Mouse (Mus musculus): ENCODE measurements around the gene D7Ertd443e.

D7Ertd443e gene

DNA sequence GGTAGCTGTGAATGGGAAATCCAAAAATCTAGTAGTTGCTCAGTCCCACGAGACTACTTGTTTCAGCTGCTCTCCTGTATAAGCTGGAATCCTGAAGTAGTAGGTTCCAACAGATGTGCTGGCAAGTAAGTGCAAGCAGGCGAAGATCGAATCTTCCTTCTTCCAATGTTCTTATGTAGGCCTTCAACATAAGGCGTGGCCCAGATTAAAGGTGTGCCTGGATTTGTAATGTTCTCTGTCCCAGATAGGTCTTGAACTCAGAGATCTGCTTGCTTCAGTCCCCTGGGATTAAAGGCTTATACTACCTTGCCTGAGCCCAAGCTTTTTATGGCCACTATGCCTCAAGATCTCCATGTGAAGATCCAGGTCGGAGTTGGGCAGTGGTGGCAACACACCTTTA is at the start of gene D7Ertd443e:
Gene D7Ertd443e (minus strand): TSS at position 101 of the 400 bp plus-strand sequence.
- no peak for DNase-seq (ENCODE audit: low spot score)

DNA sequence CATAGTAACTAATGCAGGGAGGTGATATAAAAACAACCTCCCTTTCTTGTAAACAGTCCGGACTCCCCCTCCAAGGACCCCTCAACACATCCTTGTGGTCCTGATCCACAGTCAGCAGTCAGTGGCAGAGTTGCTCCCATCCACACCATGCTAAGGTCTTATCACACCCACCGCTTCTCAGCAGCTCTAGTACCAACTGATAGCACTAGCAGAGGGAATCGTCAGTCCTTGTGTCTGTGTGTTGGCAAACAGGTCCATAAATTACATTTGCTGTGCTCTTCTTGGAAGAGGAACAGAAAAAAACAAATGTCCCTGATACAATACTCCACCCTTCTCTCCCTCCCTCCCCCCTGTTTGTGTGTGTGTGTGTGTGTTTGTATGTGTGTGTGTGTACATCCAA is 46.2 kb upstream of the D7Ertd443e start:
- peak; percentile 24 for DNase-seq (ENCODE audit: low spot score)

DNA sequence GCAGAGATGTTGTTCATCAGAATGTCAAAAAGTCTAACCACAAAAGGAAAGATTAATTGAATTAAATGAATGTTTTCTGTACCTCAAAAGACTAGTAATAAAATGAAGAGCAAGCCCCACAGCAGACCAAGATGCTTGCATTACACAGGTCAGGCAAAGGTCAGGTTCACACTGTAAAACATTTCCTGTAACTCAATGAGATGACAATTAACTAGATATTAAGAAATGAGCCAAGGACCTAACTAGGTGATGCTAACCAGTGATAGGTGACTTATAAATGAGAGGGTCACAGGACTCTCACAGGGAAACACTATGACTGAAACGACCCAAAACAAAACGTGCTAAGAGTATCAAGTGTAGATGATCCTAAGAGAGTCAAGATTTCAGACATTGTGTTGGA is 43.2 kb upstream of the D7Ertd443e start:
- DNase-seq (ENCODE audit: low spot score): no peak

- no peak for DNase-seq (ENCODE audit: low spot score)
Observed at GRCm38 (mm10) chr7:134415014-134415413, 29.6 kb upstream of the D7Ertd443e start.

DNA sequence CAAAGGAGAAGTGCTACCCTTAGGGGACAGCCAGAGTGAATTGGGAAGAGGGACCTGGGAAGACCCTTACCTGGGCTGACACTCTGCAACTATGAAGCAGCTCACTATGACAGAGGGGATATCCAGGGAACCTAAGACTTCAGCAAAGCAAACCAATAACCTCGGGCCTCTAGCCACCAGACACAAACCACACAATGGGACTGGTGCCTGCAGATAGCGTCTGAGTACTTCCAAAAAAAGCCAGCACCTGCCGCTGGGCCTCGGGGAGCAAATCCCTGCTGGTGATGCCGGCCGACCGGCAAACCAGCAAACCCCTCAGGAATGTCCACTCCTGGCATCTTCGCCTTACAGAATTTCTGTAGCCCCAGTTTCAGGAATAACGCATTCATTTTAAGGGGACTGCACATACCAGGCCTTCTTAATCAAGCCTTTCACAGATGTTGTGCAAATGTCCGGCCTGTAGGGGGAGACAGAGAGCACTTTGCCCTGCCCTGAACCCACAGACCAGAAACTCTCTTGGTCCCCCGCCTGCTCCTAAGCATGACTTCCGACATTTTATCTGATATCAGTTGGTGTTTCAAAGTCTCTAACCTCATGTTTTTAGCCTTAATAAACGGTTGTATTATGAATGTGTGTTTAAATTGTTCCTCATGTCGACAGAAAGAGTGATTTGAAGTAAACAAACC is 28.7 kb upstream of the D7Ertd443e start:
- peak; percentile 59 for DNase-seq (ENCODE audit: low spot score)

GRCm38 (mm10) chr7:134408641-134409040 is 23.2 kb upstream of the D7Ertd443e start:
- peak; percentile 46 for DNase-seq (ENCODE audit: low spot score)

DNA sequence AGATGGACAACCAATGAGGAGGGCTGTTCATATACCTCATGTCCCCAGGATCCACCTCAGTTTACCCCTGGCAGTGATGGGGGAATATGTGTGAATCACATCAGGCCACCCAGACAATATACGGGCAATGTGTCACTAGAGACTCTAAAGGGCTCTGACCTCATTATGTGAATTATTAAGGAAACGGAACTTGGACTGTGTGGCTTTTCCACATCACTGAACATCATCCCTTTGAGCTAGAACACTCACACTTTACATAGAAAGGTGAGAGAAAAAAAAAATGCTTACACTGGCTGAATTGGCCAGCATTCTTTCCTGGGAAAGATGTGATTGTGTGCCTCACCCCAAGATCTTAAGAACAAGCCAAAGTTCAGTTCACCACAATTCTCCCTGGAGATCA is 15.3 kb upstream of the D7Ertd443e start:
- DNase-seq (ENCODE audit: low spot score): no peak

DNA sequence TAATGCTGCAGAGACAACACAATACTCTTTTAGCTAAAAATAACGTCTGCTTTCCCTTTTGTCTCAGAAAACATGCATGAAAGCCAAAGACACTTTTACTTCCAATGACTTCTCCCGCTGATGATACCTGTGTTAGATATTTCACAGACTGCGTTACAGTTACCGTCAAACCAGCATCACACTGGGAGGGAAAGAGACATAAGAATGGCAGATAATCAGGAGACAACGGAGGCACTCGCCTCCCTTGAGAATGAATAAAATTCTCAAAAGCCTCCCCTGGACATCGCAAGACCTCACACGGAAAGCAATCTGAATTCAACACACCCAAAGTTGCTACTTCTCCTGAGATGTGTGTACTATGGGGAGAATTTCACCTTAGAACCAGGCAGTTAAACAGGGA is 11.3 kb upstream of the D7Ertd443e start:
- DNase-seq (ENCODE audit: low spot score): no peak

- DNase-seq (ENCODE audit: low spot score): no peak
Observed at GRCm38 (mm10) chr7:134382791-134383190, 2.7 kb downstream of the D7Ertd443e start.

GRCm38 (mm10) chr7:134381407-134381861 is 4.0 kb downstream of the D7Ertd443e start:
- peak; percentile 82 for DNase-seq (ENCODE audit: low spot score)

DNA sequence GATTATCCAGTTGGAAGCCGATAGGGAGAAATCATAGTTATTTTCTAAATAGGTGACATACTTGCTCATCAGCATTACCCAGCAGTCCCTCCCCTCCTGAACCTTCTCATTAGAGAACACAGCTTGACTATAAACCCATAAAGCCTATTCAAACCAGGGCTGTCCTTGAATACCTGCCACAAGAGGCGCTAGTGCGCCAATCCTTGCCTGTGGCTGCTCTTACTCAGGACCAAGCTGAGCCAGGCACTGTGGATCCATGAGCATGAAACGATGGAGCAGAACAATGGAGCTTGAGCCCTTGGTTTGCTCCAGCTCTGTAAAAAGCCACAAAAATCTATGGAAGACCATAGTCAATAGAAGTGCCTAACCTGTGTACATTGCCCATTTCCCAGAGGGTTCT is 7.2 kb downstream of the D7Ertd443e start:
- DNase-seq (ENCODE audit: low spot score): peak; percentile 74

GRCm38 (mm10) chr7:134376786-134377185 is 8.7 kb downstream of the D7Ertd443e start:
- DNase-seq (ENCODE audit: low spot score): no peak

- DNase-seq (ENCODE audit: low spot score): no peak
Observed at GRCm38 (mm10) chr7:134372276-134372675, 13.2 kb downstream of the D7Ertd443e start.

DNA sequence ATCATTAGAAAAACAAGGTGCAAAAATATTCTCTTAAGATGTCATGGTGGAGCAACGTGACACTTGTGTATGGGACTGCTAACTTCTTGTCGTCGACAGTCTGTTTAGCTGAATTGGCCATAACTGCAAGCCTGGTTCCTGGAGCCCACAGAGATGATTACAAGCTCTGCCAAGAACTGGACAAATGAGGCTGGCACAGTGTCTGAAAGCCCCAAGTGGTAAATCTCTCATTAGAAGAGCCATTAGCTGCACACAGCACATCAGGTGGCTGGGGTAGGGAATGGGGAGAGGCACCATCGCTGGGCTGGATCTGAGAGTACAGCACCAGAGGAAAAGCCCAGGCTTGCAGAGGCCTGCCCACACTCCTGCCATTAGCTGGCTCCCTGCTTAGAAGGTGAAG is 16.2 kb downstream of the D7Ertd443e start:
- DNase-seq (ENCODE audit: low spot score): no peak

DNA sequence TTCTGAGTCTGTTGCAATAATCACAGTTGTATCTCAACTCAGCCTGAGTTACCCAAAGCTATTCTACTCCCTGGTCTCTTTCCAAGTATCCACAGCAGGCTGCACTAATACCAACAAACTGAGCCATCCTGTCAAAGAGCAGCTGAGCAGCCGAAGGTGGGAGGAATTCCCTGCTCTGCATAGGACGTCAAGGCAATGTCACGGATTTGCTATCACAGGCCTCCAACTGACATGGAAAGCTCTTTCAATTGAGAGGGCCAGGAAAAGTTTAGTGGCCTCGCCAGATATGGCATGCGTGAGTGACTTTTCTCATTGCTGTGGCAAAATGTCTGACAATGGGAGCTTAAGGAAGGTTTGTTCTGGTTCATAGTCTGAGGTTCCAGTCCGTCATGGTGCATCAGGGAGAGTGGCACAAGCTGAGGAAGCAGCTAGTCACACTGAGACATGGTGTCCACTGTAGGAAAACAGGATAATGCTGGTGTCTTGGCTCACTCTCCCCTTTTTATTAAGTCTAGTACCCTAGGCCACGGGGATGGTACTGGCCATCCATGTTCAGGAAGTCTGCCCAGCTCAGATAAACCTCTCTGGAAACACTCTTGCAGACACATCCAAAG is 23.1 kb downstream of the D7Ertd443e start:
- DNase-seq (ENCODE audit: low spot score): no peak

- DNase-seq (ENCODE audit: low spot score): peak; percentile 75
Observed at GRCm38 (mm10) chr7:134348825-134349224, 36.6 kb downstream of the D7Ertd443e start.

- no peak for DNase-seq (ENCODE audit: low spot score)
Observed at GRCm38 (mm10) chr7:134342202-134342601, 43.3 kb downstream of the D7Ertd443e start.

DNA sequence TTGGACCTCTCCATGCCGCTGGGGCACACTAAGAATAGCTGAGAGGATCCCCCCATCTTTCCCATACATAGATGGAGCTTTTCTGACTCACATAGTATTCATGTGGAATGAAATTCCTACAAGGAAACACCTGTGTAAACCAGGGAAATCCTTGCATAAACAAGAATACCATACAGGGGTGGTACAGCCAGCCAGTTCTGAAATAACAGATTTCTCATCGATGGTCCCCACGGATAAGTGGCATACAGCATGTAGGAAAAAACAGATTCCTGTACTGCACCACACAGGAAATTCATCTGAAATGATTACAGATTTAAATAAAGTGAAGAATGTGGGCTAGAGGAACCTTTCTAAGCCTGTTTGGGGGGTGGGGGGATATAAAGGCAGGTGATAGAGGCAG is 49.5 kb downstream of the D7Ertd443e start:
- DNase-seq (ENCODE audit: low spot score): no peak

DNA sequence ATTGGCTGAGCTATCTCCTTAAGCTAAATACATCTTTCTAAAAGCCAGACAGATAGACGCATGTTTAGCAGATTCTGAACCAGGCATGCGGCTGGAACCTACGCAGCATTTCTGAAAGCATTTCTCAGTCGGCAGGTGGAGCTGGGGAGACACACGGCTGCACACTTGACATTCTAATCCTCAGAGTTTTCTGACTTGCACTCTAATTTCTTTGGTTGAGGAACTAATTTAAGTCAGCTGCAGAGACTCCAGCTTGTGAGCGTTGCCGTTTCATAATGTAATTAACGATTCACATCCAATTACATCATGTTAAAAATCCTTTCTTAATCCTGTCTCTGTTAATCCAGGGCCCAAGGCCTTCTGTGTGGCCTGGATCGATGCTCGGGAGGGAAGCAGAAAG is 64.5 kb downstream of the D7Ertd443e start:
- DNase-seq (ENCODE audit: low spot score): no peak

GRCm38 (mm10) chr7:134302084-134302483 is 83.4 kb downstream of the D7Ertd443e start:
- DNase-seq (ENCODE audit: low spot score): no peak

DNA sequence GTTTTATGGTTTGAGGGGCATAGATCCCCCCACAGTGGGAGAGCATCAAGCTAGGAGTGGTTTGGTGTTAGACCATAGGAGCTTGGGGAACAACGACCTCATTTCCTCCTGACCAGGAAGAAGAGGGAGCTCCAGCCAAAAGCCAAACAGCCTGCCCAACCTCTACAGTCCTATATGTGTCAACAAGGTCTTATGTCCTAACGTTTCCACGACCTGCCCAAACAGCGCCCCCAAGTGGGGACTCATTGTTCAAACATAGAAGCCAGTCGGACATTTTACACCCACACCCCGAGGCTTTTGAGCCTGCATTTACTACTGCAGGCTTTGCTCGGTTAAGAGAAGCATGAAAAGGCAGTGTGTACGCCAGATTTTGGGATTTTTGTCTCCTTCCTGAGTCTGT is 84.2 kb downstream of the D7Ertd443e start:
- DNase-seq (ENCODE audit: low spot score): peak; percentile 51

DNA sequence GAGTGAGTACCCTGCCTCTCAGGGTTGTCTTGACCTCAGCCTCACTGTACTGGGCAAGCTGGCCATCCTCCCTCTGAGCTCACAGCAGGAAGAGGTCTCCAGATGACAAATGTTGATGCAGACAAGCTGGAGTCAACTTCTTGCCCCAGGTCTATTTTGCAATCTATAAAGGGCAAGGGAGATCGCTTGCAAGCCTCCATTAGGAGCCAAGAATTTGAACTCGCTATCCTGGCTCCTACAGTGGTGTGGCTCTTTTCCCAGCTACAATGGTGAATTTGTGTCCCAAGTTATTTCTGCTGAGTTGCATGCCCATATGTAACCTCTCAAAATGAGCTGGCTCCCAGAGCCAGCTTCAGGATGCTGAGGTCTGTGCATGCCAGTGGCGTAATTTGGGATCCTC is 92.7 kb downstream of the D7Ertd443e start:
- no peak for DNase-seq (ENCODE audit: low spot score)

DNA sequence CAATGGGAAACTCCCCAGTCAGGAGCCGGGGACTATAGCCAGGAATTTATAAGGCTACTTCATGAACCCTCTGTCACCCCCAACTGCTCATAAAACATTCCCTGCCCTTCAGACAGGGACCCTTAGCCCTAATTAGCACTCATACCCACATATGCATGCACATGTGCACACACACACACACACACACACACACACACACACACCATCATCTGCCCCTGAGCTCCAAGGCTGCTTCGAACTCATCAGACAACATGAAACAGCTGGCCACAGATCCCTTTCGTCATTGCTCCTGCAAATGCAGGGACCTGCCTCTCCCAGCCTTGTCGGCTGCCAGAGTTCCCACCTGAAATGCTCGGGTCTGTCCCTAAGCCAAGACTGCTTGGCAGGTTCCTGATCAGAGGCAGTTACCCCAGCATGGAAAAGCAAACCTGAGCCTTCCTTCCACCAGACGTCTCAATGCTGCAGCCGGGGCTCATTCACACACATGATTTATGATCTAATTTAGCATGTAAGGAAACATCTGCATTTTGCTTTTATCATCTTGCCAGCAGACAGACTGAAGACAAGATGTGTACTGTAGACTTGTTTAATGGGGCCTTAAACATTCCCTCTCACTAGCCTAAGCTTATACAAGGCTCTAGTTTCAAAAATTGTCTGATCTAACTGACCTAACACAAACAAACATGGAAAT is 95.7 kb downstream of the D7Ertd443e start:
- no peak for DNase-seq (ENCODE audit: low spot score)

All from testis, postnatal 10 days (tissue).